Mouse (Mus musculus): ENCODE measurements around the gene Adrm1.

Adrm1 gene

GRCm38 (mm10) chr2:180184752-180185109, 13.4 kb downstream of the Adrm1 start:
- no peak for DNase-seq (ENCODE audit: extremely low spot score)

GRCm38 (mm10) chr2:180185686-180186085, 14.4 kb downstream of the Adrm1 start:
- DNase-seq (ENCODE audit: extremely low spot score): no peak

GRCm38 (mm10) chr2:180187362-180187761, 16.1 kb downstream of the Adrm1 start:
- no peak for DNase-seq (ENCODE audit: extremely low spot score)

DNA sequence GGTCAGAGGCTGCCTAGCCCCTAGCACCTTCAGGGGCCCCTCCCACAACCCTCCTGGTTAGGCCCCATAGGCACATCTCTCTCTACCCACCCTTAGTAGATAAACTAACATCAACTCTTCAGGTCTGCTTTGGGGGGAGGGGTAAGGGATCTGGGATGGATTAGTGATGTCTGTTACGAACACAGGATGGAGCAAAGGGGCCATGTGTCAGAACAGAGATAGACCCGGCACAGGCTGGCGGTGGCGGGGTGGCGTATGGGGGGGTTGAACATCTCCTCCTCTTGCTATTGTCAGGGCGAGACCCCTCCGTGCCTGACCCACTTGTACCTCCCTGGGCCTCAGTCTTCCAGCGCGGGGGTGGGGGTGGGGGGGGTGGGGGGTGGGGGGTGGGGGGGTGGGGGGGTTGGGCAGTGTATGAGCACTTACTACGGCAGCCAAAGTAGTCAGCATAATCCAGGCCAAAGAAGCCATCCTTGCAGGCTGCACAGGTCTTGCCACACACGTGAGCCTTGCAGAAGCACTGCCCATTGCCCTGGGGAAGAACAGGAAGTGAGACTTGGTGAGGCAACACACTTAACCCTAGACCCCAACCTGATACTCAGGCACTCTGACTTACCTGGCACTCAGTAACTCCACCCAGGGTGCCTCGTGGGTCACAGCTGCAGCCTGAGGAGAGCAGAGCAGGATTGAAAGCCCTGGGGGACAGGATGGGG, 25.5 kb downstream of the Adrm1 start:
- no peak for DNase-seq (ENCODE audit: extremely low spot score)

DNA sequence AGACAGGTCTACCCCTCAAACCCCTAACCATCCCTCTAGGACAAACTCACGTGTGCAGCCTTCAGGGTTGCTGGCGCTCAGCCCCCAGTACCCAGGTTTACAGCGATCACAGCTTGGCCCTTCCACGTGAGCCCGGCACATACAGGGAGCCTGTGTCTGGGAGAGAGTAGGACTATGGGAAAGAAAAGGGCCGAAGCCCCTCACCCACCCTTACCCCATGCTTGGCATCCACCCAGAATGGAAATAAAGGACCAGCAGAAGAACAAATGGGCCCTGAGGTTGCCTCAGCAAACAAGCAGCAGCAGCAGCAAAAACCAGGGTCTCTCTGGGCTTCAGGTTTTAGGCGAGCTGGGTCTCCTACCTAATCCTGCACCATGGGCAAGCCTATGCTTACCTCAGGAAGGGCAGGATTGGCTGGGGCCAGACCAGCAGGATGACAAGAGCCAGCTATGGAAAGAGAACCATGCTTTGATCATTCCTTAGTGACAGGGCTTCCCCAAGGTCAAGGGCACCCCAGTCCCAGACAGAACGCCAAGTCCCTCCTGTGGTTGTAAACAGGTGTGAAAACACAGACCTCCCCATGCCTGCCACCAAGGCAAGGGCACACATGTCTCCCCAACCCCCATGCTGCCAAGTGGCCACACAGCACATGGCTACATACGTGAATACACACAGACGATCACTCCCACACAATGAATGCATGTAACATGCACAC, 26.2 kb downstream of the Adrm1 start:
- no peak for DNase-seq (ENCODE audit: extremely low spot score)

DNA sequence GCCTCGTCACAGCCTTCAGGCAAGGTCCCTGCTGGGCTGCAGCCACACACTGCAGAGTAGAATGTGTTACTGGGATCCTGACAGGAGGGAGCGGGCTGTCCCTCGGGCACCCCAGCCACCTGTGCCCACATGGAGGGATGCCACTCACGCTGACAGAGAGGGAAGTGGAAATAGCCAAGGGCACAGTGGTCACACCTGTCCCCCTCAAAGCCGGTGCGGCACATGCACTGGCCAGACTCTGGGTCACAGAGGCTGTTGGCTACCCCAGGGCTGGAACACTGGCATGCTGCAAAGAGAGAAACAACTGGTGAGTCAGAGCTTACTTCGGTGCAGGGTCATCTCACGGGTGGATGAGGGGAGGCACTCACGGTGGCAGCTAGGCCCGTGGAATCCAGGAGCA, 27.5 kb downstream of the Adrm1 start:
- DNase-seq (ENCODE audit: extremely low spot score): no peak

- DNase-seq (ENCODE audit: extremely low spot score): no peak
These were observed 29.4 kb downstream of the Adrm1 start for GRCm38 (mm10) chr2:180200681-180201080.

- DNase-seq (ENCODE audit: extremely low spot score): no peak
These were observed 30.0 kb downstream of the Adrm1 start for GRCm38 (mm10) chr2:180201303-180201702.

DNA sequence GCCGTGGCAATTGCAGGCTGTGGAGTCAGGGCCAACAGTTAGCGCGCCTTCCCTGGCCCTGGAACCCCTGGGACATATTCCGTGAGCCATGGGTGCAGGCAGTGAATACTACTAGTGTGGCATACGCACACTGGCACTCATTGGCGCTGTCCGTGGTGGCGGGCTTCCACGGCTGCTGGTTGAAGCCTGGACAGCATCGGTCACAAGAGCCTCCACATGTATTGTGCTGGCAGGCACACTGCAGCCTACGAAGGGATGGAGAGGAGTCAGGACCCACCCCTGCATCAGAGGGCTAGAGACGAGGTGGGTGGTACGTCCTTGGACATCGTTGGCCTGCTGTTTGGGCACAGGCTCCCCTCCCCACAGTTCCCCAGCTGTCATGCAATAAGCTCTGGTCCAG, 31.0 kb downstream of the Adrm1 start:
- DNase-seq (ENCODE audit: extremely low spot score): no peak

DNA sequence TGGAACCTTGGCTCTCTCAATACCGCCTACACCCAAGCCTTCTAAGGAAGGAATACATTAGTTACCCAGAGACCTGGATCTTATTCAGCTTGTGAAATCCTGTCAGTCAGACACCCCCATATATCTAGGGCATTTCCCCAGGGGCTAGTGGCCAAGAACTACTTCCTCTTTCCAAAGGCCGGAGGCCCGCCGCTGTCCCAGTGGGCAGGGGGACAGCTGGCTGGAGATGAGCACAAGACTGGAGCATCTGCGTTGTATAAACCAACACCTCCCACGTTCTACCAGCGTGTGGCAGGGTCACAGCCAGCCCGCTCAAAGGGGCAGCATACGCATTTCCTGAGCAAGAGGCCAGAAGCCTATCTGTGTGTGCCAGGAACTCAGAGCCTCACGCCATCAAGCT, 31.5 kb downstream of the Adrm1 start:
- DNase-seq (ENCODE audit: extremely low spot score): no peak

DNA sequence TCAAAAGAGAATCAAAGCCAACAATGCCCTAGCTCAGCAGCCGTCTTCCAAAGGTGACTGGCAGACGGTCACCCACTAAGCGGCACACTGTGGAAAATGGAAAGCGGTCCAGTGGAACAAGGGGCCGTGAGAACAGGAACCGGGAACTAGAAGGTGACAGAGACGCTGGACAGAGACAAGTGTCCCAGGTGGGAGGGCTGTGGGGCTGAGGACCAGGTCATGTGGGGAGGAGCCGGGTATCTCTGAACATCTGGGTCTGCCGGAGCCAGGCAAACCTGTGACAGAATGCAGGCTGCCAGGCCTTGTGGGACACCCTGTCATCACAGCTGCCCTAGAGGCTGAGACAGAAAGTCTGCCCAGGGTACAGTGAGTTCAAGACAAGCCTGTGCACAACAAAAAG, 33.2 kb downstream of the Adrm1 start:
- DNase-seq (ENCODE audit: extremely low spot score): no peak

- no peak for DNase-seq (ENCODE audit: extremely low spot score)
These were observed 34.0 kb downstream of the Adrm1 start for GRCm38 (mm10) chr2:180205083-180205955.

GRCm38 (mm10) chr2:180205956-180206280, 34.6 kb downstream of the Adrm1 start:
- no peak for DNase-seq (ENCODE audit: extremely low spot score)

DNA sequence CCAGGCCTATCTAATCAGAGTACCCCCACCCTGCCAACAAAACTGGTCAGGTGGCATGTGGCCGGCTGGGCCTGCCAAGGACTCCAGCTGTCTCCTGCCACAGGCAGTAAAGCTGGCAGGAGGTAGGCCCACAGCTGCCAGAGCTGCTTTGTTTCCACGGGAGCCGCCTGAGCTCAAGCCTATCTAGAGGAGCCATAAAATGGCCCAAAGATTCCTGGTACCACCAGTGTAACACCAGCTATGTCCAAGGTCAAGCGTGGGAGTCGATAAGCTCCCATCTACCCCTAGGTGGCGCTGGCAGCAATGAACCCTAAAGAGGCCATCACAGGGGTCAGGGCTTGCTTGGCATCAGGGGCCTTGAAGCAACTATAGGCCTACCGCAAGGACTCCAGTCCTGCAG, 36.6 kb downstream of the Adrm1 start:
- peak; percentile 60 for DNase-seq (ENCODE audit: extremely low spot score)

GRCm38 (mm10) chr2:180208976-180209375, 37.7 kb downstream of the Adrm1 start:
- no peak for DNase-seq (ENCODE audit: extremely low spot score)

- no peak for DNase-seq (ENCODE audit: extremely low spot score)
These were observed 41.0 kb downstream of the Adrm1 start for GRCm38 (mm10) chr2:180212255-180212654.

- no peak for DNase-seq (ENCODE audit: extremely low spot score)
These were observed 43.2 kb downstream of the Adrm1 start for GRCm38 (mm10) chr2:180214352-180214978.

- no peak for DNase-seq (ENCODE audit: extremely low spot score)
These were observed 43.8 kb downstream of the Adrm1 start for GRCm38 (mm10) chr2:180215011-180215461.

- DNase-seq (ENCODE audit: extremely low spot score): no peak
These were observed 44.7 kb downstream of the Adrm1 start for GRCm38 (mm10) chr2:180215951-180216350.

GRCm38 (mm10) chr2:180216921-180217320, 45.6 kb downstream of the Adrm1 start:
- no peak for DNase-seq (ENCODE audit: extremely low spot score)

GRCm38 (mm10) chr2:180217587-180217986, 46.3 kb downstream of the Adrm1 start:
- no peak for DNase-seq (ENCODE audit: extremely low spot score)

GRCm38 (mm10) chr2:180218241-180218640, 47.0 kb downstream of the Adrm1 start:
- DNase-seq (ENCODE audit: extremely low spot score): no peak
